In genomic region chr7:25283637-25284036, GRCm38 (mm10) we compare ENCODE assay signal across 8 mouse cellular contexts. TPM values are rescaled to one million over a fixed set of nuclear protein-coding genes. Genes with fewer than 3 reads are reported as not detected.
A peak's percentile ranks its signal among the peaks of the same experiment; 100 is the strongest.
DNase-seq lines count a peak whose midpoint lies in the region; ATAC-seq lines count a peak whose summit lies in the region.

No protein-coding gene starts in this region.

- H3K36me3 ChIP-seq in embryonic facial prominence, embryonic 13.5 days: peaks cover 43% of the 10 kb centered on the region
- H3K36me3 ChIP-seq in intestine, embryonic 14.5 days (ENCODE audit: control insufficient read depth, insufficient read depth, low read length): peaks cover 43% of the 10 kb centered on the region
- H3K36me3 ChIP-seq in midbrain, embryonic 16.5 days (ENCODE audit: control insufficient read depth, insufficient read depth, low read length): peaks cover 34% of the 10 kb centered on the region

- peak overlapping the region; percentile 89 for H3K9ac ChIP-seq in embryonic facial prominence, embryonic 13.5 days
- H3K9ac ChIP-seq in intestine, embryonic 14.5 days (ENCODE audit: low read length): peak overlapping the region; percentile 73
- peak overlapping the region; percentile 84 for H3K9ac ChIP-seq in midbrain, embryonic 16.5 days (ENCODE audit: low read depth, low read length)

- peak overlapping the region; percentile 100 for H3K27ac ChIP-seq in embryonic facial prominence, embryonic 13.5 days
- peak overlapping the region; percentile 95 for H3K27ac ChIP-seq in intestine, embryonic 14.5 days (ENCODE audit: low read depth)
- H3K27ac ChIP-seq in midbrain, embryonic 16.5 days (ENCODE audit: low read length): peak overlapping the region; percentile 100

- no peaks in the 10 kb centered on the region for H3K9me3 ChIP-seq in embryonic facial prominence, embryonic 13.5 days
- H3K9me3 ChIP-seq in intestine, embryonic 14.5 days (ENCODE audit: control insufficient read depth, low read length): no peaks in the 10 kb centered on the region
- no peaks in the 10 kb centered on the region for H3K9me3 ChIP-seq in midbrain, embryonic 16.5 days (replicated peaks; ENCODE audit: control insufficient read depth, low read length, poor library complexity, severe bottlenecking)

- H3K27me3 ChIP-seq in embryonic facial prominence, embryonic 13.5 days: no peaks in the 10 kb centered on the region
- no peaks in the 10 kb centered on the region for H3K27me3 ChIP-seq in intestine, embryonic 14.5 days (replicated peaks; ENCODE audit: control insufficient read depth, insufficient read depth, low read length)
- no peaks in the 10 kb centered on the region for H3K27me3 ChIP-seq in midbrain, embryonic 16.5 days (ENCODE audit: control insufficient read depth, insufficient read depth, low read depth, low read length)

- intact Hi-C loops in gastrocnemius, postnatal 14 days (cut with DNase I; ENCODE audit: low total_unique reads): no loop called here

- WGBS in embryonic facial prominence, embryonic 13.5 days: 2% methylated on average over 5 of the region's 5 CpGs
- WGBS in intestine, embryonic 14.5 days: 13% methylated on average over 5 of the region's 5 CpGs
- 9% methylated on average over 5 of the region's 5 CpGs for WGBS in midbrain, embryonic 16.5 days

- H3K4me1 ChIP-seq in embryonic facial prominence, embryonic 13.5 days: peaks cover 48% of the 10 kb centered on the region
- peaks cover 37% of the 10 kb centered on the region for H3K4me1 ChIP-seq in intestine, embryonic 14.5 days (replicated peaks; ENCODE audit: control insufficient read depth, insufficient read depth, low read length)
- peaks cover 43% of the 10 kb centered on the region for H3K4me1 ChIP-seq in midbrain, embryonic 16.5 days (ENCODE audit: control insufficient read depth, insufficient read depth, low read length)

- ATAC-seq in embryonic facial prominence, embryonic 13.5 days (ENCODE audit: insufficient number of reproducible peaks, insufficient read depth, low FRiP score, low TSS enrichment, low read depth): no peak
- ATAC-seq in intestine, embryonic 14.5 days (replicated peaks; ENCODE audit: low FRiP score, low TSS enrichment, low read depth): no peak
- ATAC-seq in midbrain, embryonic 16.5 days: no peak

- peak overlapping the region; percentile 85 for H3K4me3 ChIP-seq in embryonic facial prominence, embryonic 13.5 days
- H3K4me3 ChIP-seq in intestine, embryonic 14.5 days (ENCODE audit: low read depth, low read length): peak overlapping the region; percentile 50
- H3K4me3 ChIP-seq in midbrain, embryonic 16.5 days (ENCODE audit: low read depth, low read length): peak overlapping the region; percentile 75

- H3K4me2 ChIP-seq in embryonic facial prominence, embryonic 13.5 days: peak overlapping the region; percentile 92
- peak overlapping the region; percentile 60 for H3K4me2 ChIP-seq in intestine, embryonic 14.5 days (ENCODE audit: low read length)
- peak overlapping the region; percentile 81 for H3K4me2 ChIP-seq in midbrain, embryonic 16.5 days (ENCODE audit: low read length)

- DNase-seq in gastrocnemius, postnatal 14 days: peak; percentile 38
- no peak for DNase-seq in gastrocnemius, postnatal 10 days
- DNase-seq in A20 (ENCODE audit: low read depth, low spot score): peak; percentile 58
- no peak for DNase-seq in intestine, embryonic 14.5 days (ENCODE audit: low spot score)
- DNase-seq in frontal cortex, postnatal 36 days (ENCODE audit: low spot score in 2 of 2): no peak
- DNase-seq in urinary bladder, adult 18-20 months (ENCODE audit: low spot score in 2 of 2): no peak

RNA-seq across cellular contexts. Expression of gene Pafah1b3, which starts 14.1 kb away (rescaled TPM):
- total RNA-seq in gastrocnemius, postnatal 14 days (2021): 1 to 10 TPM; 3.0 to 4.5 TPM
- total RNA-seq in gastrocnemius, postnatal 10 days (2021): 10 to 100 TPM in 1 of 2 experiments, 1 to 10 TPM in 1; 7.5 to 12.3 TPM
- 315 and 322 TPM in 2 replicates for polyA plus RNA-seq in embryonic facial prominence, embryonic 13.5 days (2015; fragmentation: Nextera tagmentation; extraction: Ambion mirVana)
- polyA plus RNA-seq in intestine, embryonic 14.5 days (2014; fragmentation: Nextera tagmentation; extraction: Ambion mirVana): 198 and 203 TPM in 2 replicates
- 672 and 703 TPM in 2 replicates for polyA plus RNA-seq in midbrain, embryonic 16.5 days (2015; fragmentation: Nextera tagmentation; extraction: Ambion mirVana)

RNA-seq across cellular contexts. Expression of gene Cic, which starts 16.1 kb away (rescaled TPM):
- 10 to 100 TPM; 38.2 to 44.1 TPM for total RNA-seq in gastrocnemius, postnatal 14 days (2021)
- total RNA-seq in gastrocnemius, postnatal 10 days (2021): 10 to 100 TPM; 65.7 to 73.4 TPM
- 46.2 and 47.4 TPM in 2 replicates for polyA plus RNA-seq in embryonic facial prominence, embryonic 13.5 days (2015; fragmentation: Nextera tagmentation; extraction: Ambion mirVana)
- polyA plus RNA-seq in intestine, embryonic 14.5 days (2014; fragmentation: Nextera tagmentation; extraction: Ambion mirVana): 38.0 and 38.5 TPM in 2 replicates
- polyA plus RNA-seq in midbrain, embryonic 16.5 days (2015; fragmentation: Nextera tagmentation; extraction: Ambion mirVana): 33.8 and 38.8 TPM in 2 replicates

RNA-seq across cellular contexts. Expression of gene Prr19, which starts 17.6 kb away (rescaled TPM):
- total RNA-seq in gastrocnemius, postnatal 14 days (2021): not detected
- not detected for total RNA-seq in gastrocnemius, postnatal 10 days (2021)
- 0.60 and 0.92 TPM in 2 replicates for polyA plus RNA-seq in embryonic facial prominence, embryonic 13.5 days (2015; fragmentation: Nextera tagmentation; extraction: Ambion mirVana)
- polyA plus RNA-seq in intestine, embryonic 14.5 days (2014; fragmentation: Nextera tagmentation; extraction: Ambion mirVana): 0.62 and 0.71 TPM in 2 replicates
- polyA plus RNA-seq in midbrain, embryonic 16.5 days (2015; fragmentation: Nextera tagmentation; extraction: Ambion mirVana): 4.3 and 5.6 TPM in 2 replicates

RNA-seq across cellular contexts. Expression of gene Tmem145, which starts 22.3 kb away (rescaled TPM):
- not detected for total RNA-seq in gastrocnemius, postnatal 14 days (2021)
- total RNA-seq in gastrocnemius, postnatal 10 days (2021): not detected
- 2.2 and 2.5 TPM in 2 replicates for polyA plus RNA-seq in embryonic facial prominence, embryonic 13.5 days (2015; fragmentation: Nextera tagmentation; extraction: Ambion mirVana)
- polyA plus RNA-seq in intestine, embryonic 14.5 days (2014; fragmentation: Nextera tagmentation; extraction: Ambion mirVana): 1.5 and 1.6 TPM in 2 replicates
- 83.8 and 98.0 TPM in 2 replicates for polyA plus RNA-seq in midbrain, embryonic 16.5 days (2015; fragmentation: Nextera tagmentation; extraction: Ambion mirVana)

RNA-seq across cellular contexts. Expression of gene Erf, which starts 33.1 kb away (rescaled TPM):
- 10 to 100 TPM in 1 of 2 experiments, 1 to 10 TPM in 1; 9.8 to 11.8 TPM for total RNA-seq in gastrocnemius, postnatal 14 days (2021)
- total RNA-seq in gastrocnemius, postnatal 10 days (2021): 10 to 100 TPM; 14.9 to 18.4 TPM
- 22.2 and 25.3 TPM in 2 replicates for polyA plus RNA-seq in embryonic facial prominence, embryonic 13.5 days (2015; fragmentation: Nextera tagmentation; extraction: Ambion mirVana)
- 19.9 and 22.0 TPM in 2 replicates for polyA plus RNA-seq in intestine, embryonic 14.5 days (2014; fragmentation: Nextera tagmentation; extraction: Ambion mirVana)
- 2.3 and 2.8 TPM in 2 replicates for polyA plus RNA-seq in midbrain, embryonic 16.5 days (2015; fragmentation: Nextera tagmentation; extraction: Ambion mirVana)

Comparison
In these comparisons a context has a peak if more than half of its experiments do, and no peak if none do; other contexts are left out.
1. DNase-seq: peak in gastrocnemius, postnatal 14 days (single experiment) and A20 (single experiment); none in gastrocnemius, postnatal 10 days (single experiment), intestine, embryonic 14.5 days (single experiment), frontal cortex, postnatal 36 days (0 of 2) and urinary bladder, adult 18-20 months (0 of 2).
2. Peak in every context shown above with its lines, with median percentiles within 50 percentile points of each other: H3K27ac ChIP-seq, H3K4me2 ChIP-seq, H3K4me3 ChIP-seq and H3K9ac ChIP-seq.